Mouse (Mus musculus): ENCODE data around the gene Plrg1. TPM values are rescaled to one million over a fixed set of nuclear protein-coding genes. Genes with fewer than 3 reads are reported as not detected.

Plrg1 gene
- polyA plus RNA-seq, 1 experiment from 2014 or later = 29.9 TPM

DNA sequence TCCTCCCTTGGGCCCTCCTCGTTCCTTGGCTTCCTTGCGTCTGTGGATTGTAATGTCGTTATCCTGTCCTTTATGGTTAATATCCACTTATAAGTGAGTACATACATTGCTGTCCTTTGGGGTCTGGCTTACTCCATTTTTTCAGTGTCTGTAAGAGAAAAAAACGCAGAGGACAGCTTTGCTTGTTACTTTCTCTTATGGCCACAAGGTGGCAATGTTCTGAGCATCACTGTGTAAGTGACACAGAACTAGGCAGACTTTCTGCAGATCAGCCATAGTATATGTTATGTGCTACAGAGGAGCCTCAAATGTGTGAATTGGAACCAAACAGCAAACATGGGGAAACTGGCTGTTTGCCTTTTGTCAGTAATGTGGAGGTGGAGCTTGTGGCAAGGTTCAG is 54.8 kb downstream of the Plrg1 start:
- Histone ChIP-seq H3K4me2 (ENCODE audit: low read depth, low read length) (no peak overlapping the region), H3K4me1 (ENCODE audit: insufficient read depth) (no peaks in the 10 kb centered on the region), H3K27me3 (ENCODE audit: insufficient read depth, low read length) (no peaks in the 10 kb centered on the region), H3K36me3 (replicated peaks; ENCODE audit: insufficient read depth, low read length) (no peaks in the 10 kb centered on the region), H3K9ac (replicated peaks) (no peak overlapping the region), H3K27ac (ENCODE audit: low read depth) (no peak overlapping the region), H3K4me3 (ENCODE audit: low read depth, low read length) (no peak overlapping the region), H3K9me3 (ENCODE audit: low read length) (no peaks in the 10 kb centered on the region)
- TF ChIP-seq EP300 (IDR thresholded peaks at IDR 0.05; ENCODE audit: low read depth) (no peak), CTCF (IDR thresholded peaks at IDR 0.05; ENCODE audit: low read depth) (peak; percentile 74)
- ATAC-seq = no peak
- WGBS (ENCODE audit: insufficient replicate concordance) = 29% methylated on average over 4 of the region's 4 CpGs
- no peak for DNase-seq

DNA sequence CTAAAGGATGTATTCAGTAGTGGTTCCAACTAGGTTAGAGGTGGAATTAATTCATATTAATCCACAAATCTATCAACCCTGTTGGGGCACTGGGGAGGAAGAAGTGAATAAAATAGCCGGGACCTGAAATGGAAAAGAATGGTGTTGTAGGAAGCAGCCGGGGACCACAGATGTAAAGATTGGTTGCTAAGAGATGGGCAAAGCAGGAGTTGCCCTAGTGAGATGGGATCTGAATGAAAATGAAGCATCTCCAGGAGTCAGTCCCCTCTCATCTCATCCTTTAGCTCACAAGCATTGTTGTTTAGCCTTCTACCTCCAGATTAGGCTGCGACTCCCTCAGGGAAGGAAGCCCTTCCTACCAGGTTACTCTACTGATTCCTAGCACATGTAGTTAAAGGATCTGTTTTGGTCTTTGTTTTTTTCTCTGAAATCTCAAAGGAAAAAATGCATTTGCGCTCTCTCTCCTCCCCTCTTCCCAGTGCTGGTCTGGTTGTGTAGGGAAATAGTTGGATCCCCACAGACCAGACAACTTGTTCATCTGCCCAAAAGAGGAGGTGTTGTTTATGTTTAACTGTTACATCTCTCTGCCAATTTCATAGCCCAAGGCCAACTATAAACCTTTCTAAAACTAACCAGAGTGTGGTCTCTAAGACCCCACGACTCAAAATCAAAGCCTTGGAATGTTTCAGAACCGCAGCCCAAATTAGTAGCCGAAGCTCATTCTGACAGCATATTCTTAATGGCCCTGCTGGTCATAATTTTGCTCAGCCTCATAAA is 56.4 kb downstream of the Plrg1 start:
- ATAC-seq (no peak), DNase-seq (no peak)
- 61% methylated on average over 7 of the region's 7 CpGs for WGBS (ENCODE audit: insufficient replicate concordance)
- Histone ChIP-seq H3K9ac (replicated peaks) (no peak overlapping the region), H3K36me3 (replicated peaks; ENCODE audit: insufficient read depth, low read length) (no peaks in the 10 kb centered on the region), H3K4me2 (ENCODE audit: low read depth, low read length) (no peak overlapping the region), H3K27ac (ENCODE audit: low read depth) (no peak overlapping the region), H3K9me3 (ENCODE audit: low read length) (no peaks in the 10 kb centered on the region), H3K4me1 (ENCODE audit: insufficient read depth) (no peaks in the 10 kb centered on the region), H3K4me3 (ENCODE audit: low read depth, low read length) (no peak overlapping the region), H3K27me3 (ENCODE audit: insufficient read depth, low read length) (no peaks in the 10 kb centered on the region)
- TF ChIP-seq CTCF (IDR thresholded peaks at IDR 0.05; ENCODE audit: low read depth) (no peak), EP300 (IDR thresholded peaks at IDR 0.05; ENCODE audit: low read depth) (no peak)

DNA sequence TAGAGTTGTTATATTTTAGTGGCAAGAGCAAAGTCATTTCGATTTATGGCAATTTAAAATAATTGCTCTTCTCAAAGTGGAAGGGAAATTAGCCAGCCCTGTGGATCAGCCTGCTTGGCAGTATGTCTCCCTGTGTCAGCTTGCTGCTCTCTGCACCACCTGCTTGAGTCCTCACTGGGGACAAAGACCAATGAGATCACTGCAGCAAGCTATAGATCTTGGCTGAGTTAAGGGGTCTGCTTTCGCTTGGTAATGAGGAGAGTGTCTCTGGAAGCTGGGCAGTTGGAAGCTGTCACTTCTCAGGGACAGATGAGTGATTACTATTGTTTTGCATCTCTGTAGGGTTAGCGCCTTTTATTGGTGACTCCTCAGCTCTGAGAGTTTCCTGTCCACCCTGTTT is 57.5 kb downstream of the Plrg1 start:
- 38% methylated on average over 3 of the region's 3 CpGs for WGBS (ENCODE audit: insufficient replicate concordance)
- no peak for ATAC-seq
- TF ChIP-seq CTCF (IDR thresholded peaks at IDR 0.05; ENCODE audit: low read depth) = no peak
- TF ChIP-seq EP300 (IDR thresholded peaks at IDR 0.05; ENCODE audit: low read depth) = no peak

DNA sequence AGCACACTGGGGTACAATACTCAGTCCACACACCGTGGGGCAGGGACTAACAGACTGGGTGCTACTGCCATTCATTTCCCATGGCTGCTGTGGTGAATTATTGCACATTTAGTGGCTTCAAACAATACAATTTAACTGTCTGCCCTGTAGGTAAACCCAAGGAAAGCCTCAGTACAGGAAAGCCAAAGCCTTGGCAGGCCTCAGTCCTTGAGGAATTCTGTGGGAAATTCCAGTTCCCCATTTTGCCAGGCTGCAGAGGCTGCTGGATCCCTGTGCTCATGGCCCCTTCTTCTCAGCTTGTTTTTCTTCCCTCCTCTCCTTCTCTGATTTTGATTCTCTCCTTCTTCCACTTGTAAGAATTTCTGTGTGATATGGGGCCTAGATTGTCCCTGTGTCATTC is 59.6 kb downstream of the Plrg1 start:
- Histone ChIP-seq H3K9me3 (ENCODE audit: low read length) (no peaks in the 10 kb centered on the region), H3K4me3 (ENCODE audit: low read depth, low read length) (no peak overlapping the region), H3K9ac (replicated peaks) (no peak overlapping the region), H3K27ac (ENCODE audit: low read depth) (no peak overlapping the region), H3K36me3 (replicated peaks; ENCODE audit: insufficient read depth, low read length) (no peaks in the 10 kb centered on the region), H3K27me3 (ENCODE audit: insufficient read depth, low read length) (no peaks in the 10 kb centered on the region), H3K4me1 (ENCODE audit: insufficient read depth) (no peaks in the 10 kb centered on the region), H3K4me2 (ENCODE audit: low read depth, low read length) (no peak overlapping the region)
- WGBS (ENCODE audit: insufficient replicate concordance) = 22% methylated on average over 1 of the region's 1 CpGs
- no peak for ATAC-seq
- DNase-seq = no peak
- no peak for TF ChIP-seq EP300 (IDR thresholded peaks at IDR 0.05; ENCODE audit: low read depth)
- TF ChIP-seq CTCF (IDR thresholded peaks at IDR 0.05; ENCODE audit: low read depth) = no peak

More for the DNA sequence above, 57.5 kb downstream of the Plrg1 start:
- Histone ChIP-seq H3K4me2 (ENCODE audit: low read depth, low read length) (no peak overlapping the region), H3K36me3 (replicated peaks; ENCODE audit: insufficient read depth, low read length) (no peaks in the 10 kb centered on the region), H3K4me1 (ENCODE audit: insufficient read depth) (no peaks in the 10 kb centered on the region), H3K9ac (replicated peaks) (no peak overlapping the region), H3K27ac (ENCODE audit: low read depth) (no peak overlapping the region), H3K4me3 (ENCODE audit: low read depth, low read length) (no peak overlapping the region), H3K27me3 (ENCODE audit: insufficient read depth, low read length) (no peaks in the 10 kb centered on the region), H3K9me3 (ENCODE audit: low read length) (no peaks in the 10 kb centered on the region)
- no peak for DNase-seq

DNA sequence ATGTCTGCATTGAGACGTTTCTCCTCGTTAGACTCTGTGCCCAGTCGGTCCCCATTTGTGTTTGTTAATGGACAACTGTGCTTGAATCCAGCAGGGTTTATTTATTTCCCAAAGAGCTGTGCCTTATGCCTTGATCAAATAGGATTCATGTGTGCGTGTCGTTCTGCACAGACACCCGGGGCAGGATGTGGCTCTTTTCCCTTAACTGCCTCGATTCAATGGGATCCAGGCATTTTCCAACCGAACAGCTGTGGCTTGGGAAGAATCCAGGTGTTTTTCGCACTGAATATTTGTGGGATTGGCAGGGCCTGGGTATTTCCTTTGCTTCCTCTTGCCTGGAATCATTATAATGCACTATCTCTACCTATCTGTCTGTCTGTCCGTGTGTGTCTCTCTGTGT is 62.3 kb downstream of the Plrg1 start:
- Histone ChIP-seq H3K27me3 (ENCODE audit: insufficient read depth, low read length) (no peaks in the 10 kb centered on the region), H3K4me1 (ENCODE audit: insufficient read depth) (no peaks in the 10 kb centered on the region), H3K36me3 (replicated peaks; ENCODE audit: insufficient read depth, low read length) (no peaks in the 10 kb centered on the region), H3K4me3 (ENCODE audit: low read depth, low read length) (no peak overlapping the region), H3K9ac (replicated peaks) (no peak overlapping the region), H3K4me2 (ENCODE audit: low read depth, low read length) (no peak overlapping the region), H3K9me3 (ENCODE audit: low read length) (no peaks in the 10 kb centered on the region), H3K27ac (ENCODE audit: low read depth) (no peak overlapping the region)
- 72% methylated on average over 10 of the region's 10 CpGs for WGBS (ENCODE audit: insufficient replicate concordance)
- ATAC-seq (no peak), DNase-seq (no peak)
- TF ChIP-seq EP300 (IDR thresholded peaks at IDR 0.05; ENCODE audit: low read depth) (no peak), CTCF (IDR thresholded peaks at IDR 0.05; ENCODE audit: low read depth) (no peak)

Other genes starting within 250 kb of the Plrg1 start
- gene Rbm46, start 179.0 kb upstream of the Plrg1 start, polyA plus RNA-seq (2015; fragmentation: Nextera tagmentation; extraction: Ambion mirVana) = 0.90 and 0.96 TPM in 2 replicates
- 3.3 and 3.6 TPM in 2 replicates for gene Lrat, start 151.5 kb upstream of the Plrg1 start, polyA plus RNA-seq (2015; fragmentation: Nextera tagmentation; extraction: Ambion mirVana)
- 4,762 and 5,621 TPM in 2 replicates for gene Fgg, start 47.8 kb upstream of the Plrg1 start, polyA plus RNA-seq (2015; fragmentation: Nextera tagmentation; extraction: Ambion mirVana)
- gene Fga, start 29.4 kb upstream of the Plrg1 start, polyA plus RNA-seq (2015; fragmentation: Nextera tagmentation; extraction: Ambion mirVana) = 4,366 and 4,944 TPM in 2 replicates
- gene Fgb, start 5.7 kb upstream of the Plrg1 start, polyA plus RNA-seq (2015; fragmentation: Nextera tagmentation; extraction: Ambion mirVana) = 2,723 and 3,190 TPM in 2 replicates
- 0.02 TPM in 2 replicates for gene Dchs2, start 72.4 kb downstream of the Plrg1 start, polyA plus RNA-seq (2015; fragmentation: Nextera tagmentation; extraction: Ambion mirVana)

Measured in liver, postnatal 0 days (tissue).